Mouse (Mus musculus) testis, adult 2 months (tissue): ENCODE measurements at regions not wholly inside any gene's neighbourhood (a gene's known extent, or its start where the extent isn't known, plus 50 kb on each side); places are given as distances from the start of the nearest gene placed in this dataset.

Source experiments
- H3K27ac ChIP-seq: fragments of 200-500 bp; 2 replicates; pipeline ENCODE4 v1.5.1; 2012; ENCODE audit warnings: low read depth, low read length; ENCODE audit not compliant: control insufficient read depth, insufficient read depth
- H3K27me3 ChIP-seq: fragments of 200-500 bp; 2 replicates; pipeline ENCODE4 v1.6.1; 2012; ENCODE audit warnings: mild to moderate bottlenecking, low read length, moderate library complexity; ENCODE audit not compliant: control insufficient read depth, insufficient read depth
- H3K36me3 ChIP-seq: fragments of 200-500 bp; 2 replicates; pipeline ENCODE4 v1.6.1; 2012; ENCODE audit warnings: mild to moderate bottlenecking, low read length; ENCODE audit not compliant: control insufficient read depth, insufficient read depth
- H3K4me1 ChIP-seq: fragments of 200-500 bp; 2 replicates; pipeline ENCODE4 v1.6.1; 2012; ENCODE audit warnings: low read length; ENCODE audit not compliant: control insufficient read depth, insufficient read depth
- H3K4me3 ChIP-seq: fragments of 200-500 bp; 2 replicates; pipeline ENCODE4 v1.5.1; 2012; ENCODE audit warnings: low read depth, mild to moderate bottlenecking, low read length, moderate library complexity, mixed read lengths; ENCODE audit not compliant: control insufficient read depth
- CTCF ChIP-seq: fragments of 200-500 bp; IDR thresholded peaks from 2 replicates; pipeline ENCODE4 v1.5.1; 2012; ENCODE audit warnings: low read depth, mild to moderate bottlenecking, inconsistent platforms, low read length, moderate library complexity; ENCODE audit not compliant: control insufficient read depth, insufficient read depth, insufficient replicate concordance
- POLR2A ChIP-seq: fragments of 200-500 bp; IDR thresholded peaks from 2 replicates; pipeline ENCODE4 v1.6.1; 2012; ENCODE audit warnings: low read depth, mild to moderate bottlenecking, inconsistent platforms, low read length, moderate library complexity; ENCODE audit not compliant: control insufficient read depth

DNA sequence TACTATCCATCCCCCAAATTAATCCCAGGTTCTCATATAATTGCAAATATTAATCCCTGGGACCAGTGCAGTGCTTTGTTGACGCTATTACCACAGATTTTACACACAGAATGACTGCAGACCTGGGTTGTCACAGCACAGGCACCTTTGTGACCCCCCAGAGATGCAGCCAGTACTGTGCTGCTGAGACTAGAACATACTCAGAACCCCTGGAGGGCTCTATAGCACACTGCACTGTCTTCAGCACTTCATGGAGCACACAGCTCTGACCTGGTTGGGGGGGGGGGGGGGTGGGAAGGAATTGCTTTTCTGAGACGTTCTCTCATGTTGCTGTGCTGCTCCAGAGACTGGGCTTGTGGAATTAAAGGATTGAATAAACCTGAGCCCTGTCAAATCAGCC lies 154.9 kb upstream of the Gm34302 start:
- H3K4me3 ChIP-seq = no peak overlapping the region
- no peaks in the 10 kb centered on the region for H3K4me1 ChIP-seq
- H3K36me3 ChIP-seq = no peaks in the 10 kb centered on the region
- no peaks in the 10 kb centered on the region for H3K27me3 ChIP-seq
- TF ChIP-seq CTCF (no peak), POLR2A (no peak)
- no peak overlapping the region for H3K27ac ChIP-seq

GRCm38 (mm10) chr3:63637913-63638312 lies 154.2 kb upstream of the Gm34302 start:
- no peak overlapping the region for H3K27ac ChIP-seq
- no peak for TF ChIP-seq CTCF
- no peaks in the 10 kb centered on the region for H3K36me3 ChIP-seq
- H3K27me3 ChIP-seq = no peaks in the 10 kb centered on the region
- H3K4me1 ChIP-seq = no peaks in the 10 kb centered on the region
- H3K4me3 ChIP-seq = no peak overlapping the region

GRCm38 (mm10) chr3:63627724-63628123 lies 144.0 kb upstream of the Gm34302 start:
- Histone ChIP-seq H3K4me1 (no peaks in the 10 kb centered on the region), H3K27ac (no peak overlapping the region), H3K27me3 (no peaks in the 10 kb centered on the region), H3K4me3 (no peak overlapping the region), H3K36me3 (no peaks in the 10 kb centered on the region)
- no peak for TF ChIP-seq CTCF
- no peak for TF ChIP-seq POLR2A

- no peak overlapping the region for H3K4me3 ChIP-seq
- TF ChIP-seq CTCF (no peak), POLR2A (no peak)
- no peaks in the 10 kb centered on the region for H3K4me1 ChIP-seq
- H3K27ac ChIP-seq = no peak overlapping the region
- H3K27me3 ChIP-seq = no peaks in the 10 kb centered on the region
- H3K36me3 ChIP-seq = no peaks in the 10 kb centered on the region
Observed at GRCm38 (mm10) chr3:63616127-63616526, 132.4 kb upstream of the Gm34302 start.

GRCm38 (mm10) chr3:63613652-63614051 lies 130.0 kb upstream of the Gm34302 start:
- Histone ChIP-seq H3K27me3 (no peaks in the 10 kb centered on the region), H3K4me1 (no peaks in the 10 kb centered on the region), H3K4me3 (no peak overlapping the region), H3K36me3 (no peaks in the 10 kb centered on the region), H3K27ac (no peak overlapping the region)
- TF ChIP-seq POLR2A = no peak

GRCm38 (mm10) chr3:63612767-63613363 lies 129.2 kb upstream of the Gm34302 start:
- Histone ChIP-seq H3K27ac (no peak overlapping the region), H3K27me3 (no peaks in the 10 kb centered on the region), H3K36me3 (no peaks in the 10 kb centered on the region), H3K4me3 (no peak overlapping the region), H3K4me1 (no peaks in the 10 kb centered on the region)
- TF ChIP-seq POLR2A = no peak
- no peak for TF ChIP-seq CTCF

DNA sequence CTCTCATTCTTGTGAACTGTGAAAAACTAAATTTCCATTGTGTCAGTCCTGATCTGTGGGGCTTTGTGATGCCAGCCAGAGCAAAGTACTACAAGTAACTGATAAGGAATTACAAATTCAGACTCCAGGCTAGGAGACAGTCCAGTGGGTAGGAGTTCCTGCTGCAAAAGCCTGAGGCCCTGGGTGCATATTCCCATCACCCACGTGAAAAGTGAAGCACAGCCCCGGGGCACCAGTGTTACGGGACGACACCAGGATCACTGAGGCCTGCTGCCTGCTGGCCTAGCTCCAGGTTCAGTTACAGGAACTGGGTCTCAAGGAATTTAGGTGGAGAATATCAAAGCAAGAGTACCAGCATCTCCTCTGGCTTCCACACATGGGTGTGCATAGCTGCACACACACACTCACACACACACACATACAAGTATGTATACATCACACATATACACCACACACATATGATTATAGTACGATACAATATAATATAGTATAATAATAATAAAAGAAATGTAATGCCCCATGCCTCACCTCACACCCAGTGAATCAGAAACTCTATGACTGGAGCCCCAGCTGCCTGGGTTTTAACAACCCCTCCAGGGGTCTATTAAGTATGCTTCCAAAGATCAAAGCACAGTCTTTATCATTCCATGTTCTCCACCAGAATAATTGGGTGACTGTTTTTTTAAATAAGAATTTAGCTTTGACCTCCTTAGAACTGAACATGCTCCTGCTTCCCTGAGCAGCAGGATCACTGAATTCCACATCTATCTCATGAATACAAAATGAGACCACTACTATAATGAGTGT lies 126.6 kb upstream of the Gm34302 start:
- TF ChIP-seq POLR2A (no peak), CTCF (no peak)
- Histone ChIP-seq H3K36me3 (no peaks in the 10 kb centered on the region), H3K27me3 (no peaks in the 10 kb centered on the region), H3K27ac (no peak overlapping the region), H3K4me1 (no peaks in the 10 kb centered on the region), H3K4me3 (no peak overlapping the region)
